Mouse (Mus musculus): Measurements from ENCODE around the gene A130010J15Rik. TPM values are rescaled to one million over a fixed set of nuclear protein-coding genes. Genes with fewer than 3 reads are reported as not detected.

Gene A130010J15Rik
- total and polyA plus RNA-seq, 2 experiments from 2014 or later, result 11.3 to 17.7 TPM

GRCm38 (mm10) chr1:193226724-193227522, 59.1 kb downstream of the A130010J15Rik start:
- WGBS, result 35% methylated on average over 7 of the region's 7 CpGs
- ATAC-seq (ENCODE audit: insufficient read depth, low read depth) (no peak), DNase-seq (ENCODE audit: low spot score) (no peak)
- H3K36me3 ChIP-seq (replicated peaks; ENCODE audit: control insufficient read depth, insufficient read depth, low read length), result no peaks in the 10 kb centered on the region
- H3K4me2 ChIP-seq (ENCODE audit: low read depth, low read length), result no peak overlapping the region
- no peaks in the 10 kb centered on the region for H3K27me3 ChIP-seq (ENCODE audit: control insufficient read depth, insufficient read depth, low read length)
- H3K9ac ChIP-seq (replicated peaks; ENCODE audit: low read depth, low read length), result no peak overlapping the region
- H3K9me3 ChIP-seq (replicated peaks; ENCODE audit: control insufficient read depth, low read length), result no peaks in the 10 kb centered on the region
- no peak overlapping the region for H3K4me3 ChIP-seq (ENCODE audit: low read depth, low read length)
- no peak for TF ChIP-seq EP300 (IDR thresholded peaks at IDR 0.05; ENCODE audit: low read depth)
- no peak overlapping the region for H3K27ac ChIP-seq (ENCODE audit: low read depth)
- 0 out of 2 replicates have a peak, but pooled peaks cover 4% of the 10 kb centered on the region for H3K4me1 ChIP-seq (ENCODE audit: control insufficient read depth, insufficient read depth)

Other genes with a start within 250 kb of the A130010J15Rik start
- under 0.01 and 0.08 TPM in 2 replicates for gene Syt14, start 132.3 kb upstream of the A130010J15Rik start, total RNA-seq (2014; rRNA removed; ENCODE audit: low replicate concordance)
- gene Syt14, start 132.3 kb upstream of the A130010J15Rik start, polyA plus RNA-seq (2015; fragmentation: Nextera tagmentation; extraction: Ambion mirVana), result 0.03 and 0.04 TPM in 2 replicates
- 2.1 and 6.3 TPM in 2 replicates for gene Diexf, start 37.8 kb upstream of the A130010J15Rik start, total RNA-seq (2014; rRNA removed; ENCODE audit: low replicate concordance)
- gene Diexf, start 37.8 kb upstream of the A130010J15Rik start, polyA plus RNA-seq (2015; fragmentation: Nextera tagmentation; extraction: Ambion mirVana), result 2.1 and 2.8 TPM in 2 replicates
- 3.4 and 6.6 TPM in 2 replicates for gene Irf6, start 14.9 kb upstream of the A130010J15Rik start, total RNA-seq (2014; rRNA removed; ENCODE audit: low replicate concordance)
- gene Irf6, start 14.9 kb upstream of the A130010J15Rik start, polyA plus RNA-seq (2015; fragmentation: Nextera tagmentation; extraction: Ambion mirVana), result 2.2 and 2.5 TPM in 2 replicates
- gene Traf3ip3, start 33.7 kb downstream of the A130010J15Rik start, total RNA-seq (2014; rRNA removed; ENCODE audit: low replicate concordance), result 0.08 and 0.61 TPM in 2 replicates
- 0.54 and 0.79 TPM in 2 replicates for gene Traf3ip3, start 33.7 kb downstream of the A130010J15Rik start, polyA plus RNA-seq (2015; fragmentation: Nextera tagmentation; extraction: Ambion mirVana)
- gene Lamb3, start 39.7 kb downstream of the A130010J15Rik start, total RNA-seq (2014; rRNA removed; ENCODE audit: low replicate concordance), result 9.8 and 19.2 TPM in 2 replicates
- 6.0 and 8.1 TPM in 2 replicates for gene Lamb3, start 39.7 kb downstream of the A130010J15Rik start, polyA plus RNA-seq (2015; fragmentation: Nextera tagmentation; extraction: Ambion mirVana)
- 7.3 and 12.7 TPM in 2 replicates for gene Hsd11b1, start 96.0 kb downstream of the A130010J15Rik start, total RNA-seq (2014; rRNA removed; ENCODE audit: low replicate concordance)
- gene Hsd11b1, start 96.0 kb downstream of the A130010J15Rik start, polyA plus RNA-seq (2015; fragmentation: Nextera tagmentation; extraction: Ambion mirVana), result 1.6 and 1.9 TPM in 2 replicates
- gene G0s2, start 105.2 kb downstream of the A130010J15Rik start, total RNA-seq (2014; rRNA removed; ENCODE audit: low replicate concordance), result 71.1 and 122 TPM in 2 replicates
- gene G0s2, start 105.2 kb downstream of the A130010J15Rik start, polyA plus RNA-seq (2015; fragmentation: Nextera tagmentation; extraction: Ambion mirVana), result 92.2 and 93.3 TPM in 2 replicates
- gene Camk1g, start 202.3 kb downstream of the A130010J15Rik start, total RNA-seq (2014; rRNA removed; ENCODE audit: low replicate concordance), result 12.0 and 14.3 TPM in 2 replicates
- gene Camk1g, start 202.3 kb downstream of the A130010J15Rik start, polyA plus RNA-seq (2015; fragmentation: Nextera tagmentation; extraction: Ambion mirVana), result 9.0 and 9.7 TPM in 2 replicates